Mouse (Mus musculus): ENCODE results near the gene Apba2. TPM values are rescaled to one million over a fixed set of nuclear protein-coding genes. Genes with fewer than 3 reads are reported as not detected.
A peak's percentile ranks its signal among the peaks of the same experiment; 100 is the strongest.

Gene Apba2
- polyA plus RNA-seq, 1 experiment from 2014 or later, result 9.1 TPM

DNA sequence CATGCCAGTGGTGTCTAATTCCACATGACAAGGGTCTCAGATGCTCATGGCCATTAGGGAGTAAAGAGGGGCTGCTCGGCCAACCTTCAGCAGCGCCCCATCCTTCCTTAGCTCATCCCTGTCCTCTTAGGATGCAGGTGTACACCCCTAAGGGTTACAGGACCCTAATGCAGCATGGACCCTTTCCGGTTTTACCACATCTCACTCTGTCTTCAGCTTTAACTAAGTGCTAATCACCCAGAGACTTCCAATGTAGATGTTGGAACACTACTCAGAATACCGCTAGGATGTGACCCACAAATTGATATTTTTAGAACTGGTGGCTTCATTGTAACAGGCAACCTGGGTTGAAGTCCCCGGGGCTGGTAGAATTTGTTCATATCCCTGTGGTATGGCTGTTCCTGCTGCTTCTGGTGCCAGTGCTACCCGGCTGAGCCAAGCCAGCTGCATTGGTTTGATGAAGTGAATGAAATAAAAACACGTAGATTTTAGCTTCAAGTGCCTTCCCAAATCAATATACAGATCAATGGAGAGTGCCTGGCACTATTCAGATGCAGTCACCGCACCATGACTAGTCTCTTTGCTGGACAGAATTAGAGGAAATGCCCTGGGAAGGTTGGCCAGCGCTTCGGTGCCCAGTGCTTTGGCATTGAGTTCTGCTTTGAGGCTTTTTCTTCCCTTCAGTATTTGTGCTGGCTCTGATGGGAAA, 178.4 kb downstream of the Apba2 start:
- Histone ChIP-seq H3K27me3 (no peaks in the 10 kb centered on the region), H3K9ac (no peak overlapping the region), H3K4me2 (replicated peaks) (no peak overlapping the region), H3K9me3 (0 out of 2 replicates have a peak, but pooled peaks cover 3% of the 10 kb centered on the region), H3K4me3 (no peak overlapping the region), H3K4me1 (peaks cover 5% of the 10 kb centered on the region), H3K27ac (no peak overlapping the region), H3K36me3 (no peaks in the 10 kb centered on the region)
- ATAC-seq (ENCODE audit: low FRiP score, low read depth), result no peak
- 92% methylated on average over 10 of the region's 10 CpGs for WGBS

- Histone ChIP-seq H3K27me3 (no peaks in the 10 kb centered on the region), H3K4me3 (no peak overlapping the region), H3K9ac (no peak overlapping the region), H3K4me1 (peaks cover 16% of the 10 kb centered on the region), H3K9me3 (0 out of 2 replicates have a peak, but pooled peaks cover 3% of the 10 kb centered on the region), H3K27ac (no peak overlapping the region), H3K36me3 (no peaks in the 10 kb centered on the region), H3K4me2 (replicated peaks) (no peak overlapping the region)
- peak; percentile 54 for ATAC-seq (ENCODE audit: low FRiP score, low read depth)
- WGBS, result 65% methylated on average over 4 of the region's 4 CpGs
These were observed 183.4 kb downstream of the Apba2 start for GRCm38 (mm10) chr7:64684893-64685292.

- Histone ChIP-seq H3K9me3 (0 out of 2 replicates have a peak, but pooled peaks cover 2% of the 10 kb centered on the region), H3K36me3 (no peaks in the 10 kb centered on the region), H3K27ac (no peak overlapping the region), H3K4me3 (no peak overlapping the region), H3K4me1 (peaks cover 16% of the 10 kb centered on the region), H3K9ac (no peak overlapping the region), H3K4me2 (replicated peaks) (0 out of 2 replicates have a peak overlapping the region, but pooled peaks have one; percentile 16), H3K27me3 (no peaks in the 10 kb centered on the region)
- WGBS, result 9% methylated on average over 14 of the region's 14 CpGs
- no peak for ATAC-seq (ENCODE audit: low FRiP score, low read depth)
These were observed 186.8 kb downstream of the Apba2 start for GRCm38 (mm10) chr7:64688115-64688817.

DNA sequence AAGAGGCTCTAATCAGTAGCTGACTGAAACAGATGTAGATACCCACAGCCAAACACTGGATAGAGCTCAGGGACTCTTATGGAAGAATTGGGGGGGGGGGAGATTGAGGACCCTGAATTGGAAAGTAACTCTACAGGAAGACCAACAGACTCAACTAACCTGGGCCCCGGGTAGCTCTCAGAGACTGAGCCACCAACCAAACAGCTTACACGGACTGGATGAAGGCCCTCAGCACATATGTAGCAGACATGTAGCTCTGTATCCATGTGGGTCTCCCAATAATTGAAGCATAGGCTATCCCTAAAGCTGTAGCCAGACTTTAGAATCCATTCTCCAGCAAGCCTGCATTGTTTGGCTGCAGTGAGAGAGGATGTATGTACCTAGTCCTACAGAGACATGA, 190.3 kb downstream of the Apba2 start:
- ATAC-seq (ENCODE audit: low FRiP score, low read depth), result no peak
- Histone ChIP-seq H3K27me3 (no peaks in the 10 kb centered on the region), H3K27ac (no peak overlapping the region), H3K36me3 (no peaks in the 10 kb centered on the region), H3K9me3 (no peaks in the 10 kb centered on the region), H3K9ac (no peak overlapping the region), H3K4me1 (peaks cover 17% of the 10 kb centered on the region), H3K4me2 (replicated peaks) (no peak overlapping the region), H3K4me3 (no peak overlapping the region)
- WGBS, result 82% methylated on average over 2 of the region's 2 CpGs

DNA sequence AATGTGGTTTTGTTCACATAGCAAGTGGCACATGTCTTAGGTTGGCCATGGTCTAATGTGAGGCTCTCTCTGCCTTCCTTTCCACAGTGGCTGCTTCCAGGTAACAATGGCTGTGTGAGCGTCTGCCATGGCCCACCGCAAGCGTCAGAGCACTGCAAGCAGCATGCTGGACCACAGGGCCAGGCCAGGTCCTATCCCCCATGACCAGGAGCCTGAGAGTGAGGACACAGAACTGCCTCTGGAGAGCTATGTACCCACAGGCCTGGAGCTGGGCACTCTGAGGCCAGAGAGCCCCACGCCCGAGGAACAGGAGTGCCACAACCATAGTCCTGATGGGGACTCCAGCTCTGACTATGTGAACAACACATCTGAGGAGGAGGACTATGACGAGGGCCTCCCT, 193.4 kb downstream of the Apba2 start:
- no peaks in the 10 kb centered on the region for H3K36me3 ChIP-seq
- H3K4me2 ChIP-seq (replicated peaks), result no peak overlapping the region
- H3K27ac ChIP-seq, result no peak overlapping the region
- no peaks in the 10 kb centered on the region for H3K9me3 ChIP-seq
- no peak overlapping the region for H3K4me3 ChIP-seq
- no peak overlapping the region for H3K9ac ChIP-seq
- no peaks in the 10 kb centered on the region for H3K27me3 ChIP-seq
- no peak for ATAC-seq (ENCODE audit: low FRiP score, low read depth)
- peaks cover 8% of the 10 kb centered on the region for H3K4me1 ChIP-seq
- WGBS, result 89% methylated on average over 6 of the region's 6 CpGs

- H3K4me3 ChIP-seq, result no peak overlapping the region
- no peaks in the 10 kb centered on the region for H3K9me3 ChIP-seq
- H3K9ac ChIP-seq, result no peak overlapping the region
- peak; percentile 67; the same call in 1 of the 2 replicates for ATAC-seq (ENCODE audit: low FRiP score, low read depth)
- 53% methylated on average over 14 of the region's 14 CpGs for WGBS
- H3K4me2 ChIP-seq (replicated peaks), result no peak overlapping the region
- no peaks in the 10 kb centered on the region for H3K36me3 ChIP-seq
- H3K27ac ChIP-seq, result no peak overlapping the region
- H3K4me1 ChIP-seq, result peaks cover 8% of the 10 kb centered on the region
- no peaks in the 10 kb centered on the region for H3K27me3 ChIP-seq
These were observed 195.2 kb downstream of the Apba2 start for GRCm38 (mm10) chr7:64696521-64697281.

DNA sequence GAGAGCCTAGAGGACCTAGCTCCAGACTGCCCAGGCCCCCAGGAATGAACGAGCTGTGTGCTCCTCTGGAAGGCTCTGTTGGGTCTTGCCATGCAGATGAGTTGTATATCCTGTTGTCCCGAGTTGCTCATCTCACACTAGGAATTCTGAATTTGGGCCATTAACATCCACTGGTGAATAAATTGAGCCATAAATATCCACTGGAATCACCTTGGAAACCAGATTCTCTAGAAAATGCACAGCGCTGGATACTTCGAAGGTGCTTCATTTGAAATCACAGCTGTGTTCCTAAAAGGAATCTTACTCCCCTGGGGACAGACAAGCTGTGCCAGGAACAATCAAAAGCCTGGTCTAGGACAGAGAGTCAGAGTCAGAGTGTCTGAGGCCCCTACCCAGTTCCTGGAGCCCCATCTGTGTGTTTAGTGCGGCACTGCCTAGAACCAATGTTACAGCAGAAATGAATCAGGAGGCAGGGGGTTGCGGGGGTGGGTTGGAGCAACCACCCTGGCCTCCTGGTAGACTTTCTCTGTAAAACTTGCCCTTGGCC, 196.4 kb downstream of the Apba2 start:
- WGBS, result 82% methylated on average over 6 of the region's 6 CpGs
- no peak overlapping the region for H3K27ac ChIP-seq

DNA sequence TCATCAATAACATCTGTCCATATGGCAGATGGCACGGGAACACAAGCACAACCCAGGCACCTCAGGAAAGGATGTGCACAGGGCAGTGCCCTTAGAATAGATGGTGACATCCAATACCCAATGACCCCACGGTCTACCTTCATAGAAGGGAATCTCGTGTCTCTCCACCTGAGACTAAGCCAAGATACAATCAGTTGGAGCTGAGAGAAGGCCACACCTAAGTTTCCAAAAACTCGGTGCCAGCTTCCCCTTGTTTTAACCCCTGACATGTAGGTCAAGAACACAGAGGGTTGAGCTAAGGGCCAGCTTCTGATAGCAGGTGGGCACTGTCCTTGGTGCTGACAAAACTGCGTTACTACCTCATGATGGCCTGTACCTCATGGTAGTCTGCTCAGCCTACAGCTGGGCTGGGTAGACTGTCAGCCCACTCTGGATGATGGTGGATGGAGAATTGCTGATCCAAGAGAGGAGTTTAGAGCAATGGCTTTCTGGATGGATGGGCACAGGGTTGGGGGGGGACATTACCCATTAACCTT, 202.6 kb downstream of the Apba2 start:
- H3K4me3 ChIP-seq, result no peak overlapping the region
- 59% methylated on average over 5 of the region's 5 CpGs for WGBS
- no peak overlapping the region for H3K9ac ChIP-seq
- no peaks in the 10 kb centered on the region for H3K9me3 ChIP-seq
- ATAC-seq (ENCODE audit: low FRiP score, low read depth), result no peak
- no peak overlapping the region for H3K27ac ChIP-seq
- H3K4me2 ChIP-seq (replicated peaks), result no peak overlapping the region
- H3K36me3 ChIP-seq, result no peaks in the 10 kb centered on the region
- H3K4me1 ChIP-seq, result no peaks in the 10 kb centered on the region
- no peaks in the 10 kb centered on the region for H3K27me3 ChIP-seq

More for the DNA sequence above, 196.4 kb downstream of the Apba2 start:
- Histone ChIP-seq H3K9ac (no peak overlapping the region), H3K27me3 (no peaks in the 10 kb centered on the region), H3K4me3 (no peak overlapping the region), H3K4me2 (replicated peaks) (no peak overlapping the region), H3K4me1 (peaks cover 8% of the 10 kb centered on the region), H3K9me3 (no peaks in the 10 kb centered on the region), H3K36me3 (no peaks in the 10 kb centered on the region)
- no peak for ATAC-seq (ENCODE audit: low FRiP score, low read depth)

GRCm38 (mm10) chr7:64708176-64708575, 206.7 kb downstream of the Apba2 start:
- no peaks in the 10 kb centered on the region for H3K4me1 ChIP-seq
- H3K9ac ChIP-seq, result no peak overlapping the region
- H3K9me3 ChIP-seq, result no peaks in the 10 kb centered on the region
- 76% methylated on average over 4 of the region's 4 CpGs for WGBS
- H3K4me2 ChIP-seq (replicated peaks), result no peak overlapping the region
- H3K27me3 ChIP-seq, result no peaks in the 10 kb centered on the region
- no peak for ATAC-seq (ENCODE audit: low FRiP score, low read depth)
- H3K4me3 ChIP-seq, result no peak overlapping the region
- H3K36me3 ChIP-seq, result no peaks in the 10 kb centered on the region
- no peak overlapping the region for H3K27ac ChIP-seq

DNA sequence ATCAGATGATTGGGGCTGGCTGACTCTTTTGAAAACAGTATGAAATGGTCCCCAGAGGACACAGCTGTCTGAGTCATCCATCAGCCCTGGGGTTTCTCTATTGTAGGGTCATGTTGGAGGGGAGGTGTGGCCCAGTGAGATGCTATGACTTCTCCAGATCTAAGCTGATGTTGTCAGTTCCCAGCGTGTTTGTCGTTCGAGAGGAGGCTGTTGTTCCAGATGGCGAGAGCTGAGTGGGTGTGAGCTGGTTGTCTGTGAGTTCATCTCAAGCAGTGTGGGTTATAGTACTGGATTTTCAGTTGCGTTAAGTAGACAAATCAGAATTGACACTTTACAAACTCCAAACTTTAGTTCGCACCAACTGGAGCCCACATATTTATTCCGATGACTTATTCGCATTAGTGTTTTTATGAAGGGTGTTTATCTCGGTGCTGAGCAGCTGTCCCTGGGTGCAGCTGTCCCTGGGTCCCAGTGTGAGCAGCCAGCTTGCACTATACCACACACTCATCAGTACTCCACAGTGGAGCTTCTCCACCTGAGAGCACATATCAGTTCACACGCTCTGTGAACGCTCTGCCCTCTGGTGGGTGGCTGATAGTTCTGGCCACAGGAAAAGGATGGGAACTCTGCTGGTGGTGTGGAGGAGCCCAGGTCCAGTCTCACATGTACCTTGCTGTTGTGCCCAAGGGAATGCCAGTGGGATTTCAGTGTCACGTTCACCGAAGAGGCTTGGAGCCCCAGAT, 208.2 kb downstream of the Apba2 start:
- Histone ChIP-seq H3K9me3 (no peaks in the 10 kb centered on the region), H3K4me3 (no peak overlapping the region), H3K27ac (no peak overlapping the region), H3K9ac (no peak overlapping the region), H3K4me2 (replicated peaks) (no peak overlapping the region), H3K4me1 (no peaks in the 10 kb centered on the region), H3K27me3 (no peaks in the 10 kb centered on the region), H3K36me3 (no peaks in the 10 kb centered on the region)
- 0 out of 2 replicates have a peak, but pooled peaks have one; percentile 40 for ATAC-seq (ENCODE audit: low FRiP score, low read depth)
- WGBS, result 84% methylated on average over 13 of the region's 13 CpGs

DNA sequence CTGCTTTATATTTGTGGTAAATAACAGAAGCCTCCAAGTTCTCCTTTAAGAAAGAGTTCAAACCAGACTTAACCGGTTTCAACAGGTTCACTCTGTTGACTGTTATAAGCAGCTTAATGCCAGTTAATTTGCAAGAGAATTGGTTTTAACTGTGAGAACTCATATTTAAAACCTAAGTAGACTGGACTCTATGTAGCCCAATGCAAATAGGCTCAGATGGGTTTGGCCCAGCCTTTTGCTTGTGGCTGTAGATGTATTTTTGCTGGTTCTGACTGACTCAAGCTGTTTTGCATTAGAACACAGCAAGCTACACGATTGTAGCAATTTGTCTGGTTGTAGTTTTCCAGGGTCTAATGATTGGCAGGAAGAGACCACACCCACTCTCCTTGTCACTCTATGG, 214.8 kb downstream of the Apba2 start:
- H3K9me3 ChIP-seq, result no peaks in the 10 kb centered on the region
- H3K9ac ChIP-seq, result no peak overlapping the region
- 62% methylated on average over 2 of the region's 2 CpGs for WGBS
- no peak overlapping the region for H3K4me2 ChIP-seq (replicated peaks)
- no peak overlapping the region for H3K4me3 ChIP-seq
- H3K27ac ChIP-seq, result no peak overlapping the region
- no peaks in the 10 kb centered on the region for H3K27me3 ChIP-seq
- no peaks in the 10 kb centered on the region for H3K36me3 ChIP-seq
- no peak for ATAC-seq (ENCODE audit: low FRiP score, low read depth)
- no peaks in the 10 kb centered on the region for H3K4me1 ChIP-seq
